Mouse (Mus musculus) megakaryocyte progenitor cell, adult 5-6 weeks (primary cell): ENCODE results near the gene Uhrf2. TPM values are rescaled to one million over a fixed set of nuclear protein-coding genes. Genes with fewer than 3 reads are reported as not detected.

ENCODE experiments used
- ATAC-seq: replicated peaks from 2 replicates; pipeline ENCODE4 v1.8.0; 2016; ENCODE audit warnings: mild to moderate bottlenecking, moderate TSS enrichment, inconsistent platforms; ENCODE audit not compliant: poor library complexity
- total RNA-seq, 2 experiments: library from RNA; stranded (forward) in 1 of 2; stranded (reverse) in 1 of 2; fragments of 157-497, 149-512 nt in 1 of 2; fragments of 200-1000 nt in 1 of 2; gene quantifications; 2 replicates each; pipeline versions ENCODE4 v1.2.3 to v1.2.4; 2015 to 2017

The Uhrf2 gene
- total RNA-seq, 2 experiments from 2014 or later = 58.5 to 91.4 TPM

GRCm38 (mm10) chr19:30045857-30046256 lies 15.5 kb downstream of the Uhrf2 start:
- ATAC-seq = peak; percentile 60

GRCm38 (mm10) chr19:30050584-30050983 lies 20.3 kb downstream of the Uhrf2 start:
- ATAC-seq = peak; percentile 99

GRCm38 (mm10) chr19:30051479-30051878 lies 21.2 kb downstream of the Uhrf2 start:
- no peak for ATAC-seq

GRCm38 (mm10) chr19:30054218-30054617 lies 23.9 kb downstream of the Uhrf2 start:
- no peak for ATAC-seq

- ATAC-seq = 0 out of 2 replicates have a peak, but pooled peaks have one; percentile 29
Observed at GRCm38 (mm10) chr19:30065797-30066196, 35.5 kb downstream of the Uhrf2 start.

GRCm38 (mm10) chr19:30090163-30090562 lies 59.9 kb downstream of the Uhrf2 start:
- no peak for ATAC-seq

GRCm38 (mm10) chr19:30091644-30092295 lies 61.5 kb downstream of the Uhrf2 start:
- ATAC-seq = no peak

- no peak for ATAC-seq
Observed at GRCm38 (mm10) chr19:30096186-30096585, 65.9 kb downstream of the Uhrf2 start.

- ATAC-seq = no peak
Observed at GRCm38 (mm10) chr19:30097039-30097438, 66.7 kb downstream of the Uhrf2 start.

- no peak for ATAC-seq
Observed at GRCm38 (mm10) chr19:30100571-30100970, 70.3 kb downstream of the Uhrf2 start.

GRCm38 (mm10) chr19:30102620-30103019 lies 72.3 kb downstream of the Uhrf2 start:
- no peak for ATAC-seq

GRCm38 (mm10) chr19:30105045-30105842 lies 74.9 kb downstream of the Uhrf2 start:
- no peak for ATAC-seq

- ATAC-seq = peak; percentile 70
Observed at GRCm38 (mm10) chr19:30107221-30107845, 77.0 kb downstream of the Uhrf2 start.

- ATAC-seq = no peak
Observed at GRCm38 (mm10) chr19:30108616-30109015, 78.3 kb downstream of the Uhrf2 start.

GRCm38 (mm10) chr19:30109122-30109521 lies 78.8 kb downstream of the Uhrf2 start:
- ATAC-seq = no peak

- no peak for ATAC-seq
Observed at GRCm38 (mm10) chr19:30111421-30111820, 81.1 kb downstream of the Uhrf2 start.

- no peak for ATAC-seq
Observed at GRCm38 (mm10) chr19:30112961-30113688, 82.8 kb downstream of the Uhrf2 start.

GRCm38 (mm10) chr19:30114919-30115441 lies 84.7 kb downstream of the Uhrf2 start:
- ATAC-seq = no peak

- ATAC-seq = no peak
Observed at GRCm38 (mm10) chr19:30115606-30116005, 85.3 kb downstream of the Uhrf2 start.

GRCm38 (mm10) chr19:30117241-30117640 lies 86.9 kb downstream of the Uhrf2 start:
- no peak for ATAC-seq

- no peak for ATAC-seq
Observed at GRCm38 (mm10) chr19:30117775-30118174, 87.5 kb downstream of the Uhrf2 start.
